Mouse (Mus musculus) E14TG2a.4 (cell line): ENCODE measurements around the gene Dgkd.

Source experiments
- CTCF ChIP-seq: conservative IDR thresholded peaks from 2 replicates; pipeline ENCODE4 v1.5.1; 2014; ENCODE audit warnings: low read length
- POU5F1 ChIP-seq: IDR thresholded peaks from 2 replicates; pipeline ENCODE4 v1.6.1; 2014; ENCODE audit warnings: low read length, borderline replicate concordance

DNA sequence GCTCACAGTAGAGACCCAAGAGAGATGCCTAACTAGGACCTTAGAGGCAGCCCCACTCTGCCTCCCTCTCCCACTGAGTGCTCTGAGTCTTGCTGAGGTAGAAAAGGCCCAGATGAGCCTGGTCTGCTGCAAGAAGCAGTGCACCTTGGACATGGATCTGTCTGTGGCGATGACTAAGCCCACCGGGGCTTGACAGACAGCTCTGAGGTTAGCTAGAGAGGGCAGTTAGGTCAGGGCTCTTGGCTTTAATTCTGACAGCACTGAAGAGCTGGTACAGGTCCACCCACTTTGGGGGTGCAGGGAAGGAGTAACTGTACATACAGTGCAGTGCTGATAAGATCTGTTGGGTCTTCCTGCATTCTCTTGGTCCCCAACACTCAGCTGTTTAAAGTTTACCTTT is 82.5 kb downstream of the Dgkd start:
- TF ChIP-seq POU5F1: no peak
- TF ChIP-seq CTCF: no peak
